10 mouse cellular contexts compared by ENCODE assay signal in the genomic region with DNA sequence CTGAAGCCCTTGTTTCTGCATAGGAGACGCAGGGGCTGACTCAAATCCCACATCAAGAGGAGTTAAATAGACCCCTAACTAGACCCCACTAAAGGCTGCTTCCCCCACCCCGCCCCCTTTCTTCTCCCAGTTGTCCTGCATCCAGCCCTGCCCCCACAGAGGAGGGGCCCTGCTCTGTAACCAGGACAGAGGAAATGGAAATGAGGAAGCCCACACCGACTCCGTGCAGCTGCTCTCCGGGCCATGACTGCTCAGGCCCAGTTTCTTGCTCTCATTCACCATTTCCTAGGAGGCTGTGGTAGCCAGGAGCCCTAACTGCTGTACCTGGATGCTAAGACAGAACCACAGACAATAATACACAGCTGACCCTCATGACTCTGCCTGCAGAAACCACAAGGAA. TPM values are rescaled to one million over a fixed set of nuclear protein-coding genes. Genes with fewer than 3 reads are reported as not detected.
A peak's percentile ranks its signal among the peaks of the same experiment; 100 is the strongest.
DNase-seq lines count a peak whose midpoint lies in the region; TF ChIP-seq lines count a peak whose summit lies in the region.
"Had no signal": no experiment of that assay in that cellular context is flagged by ENCODE, and none has a peak within 500 bp of the region (broad histone marks: within the 10 kb centered on the region; RNA-seq: fewer than 3 reads in every experiment).

No protein-coding gene starts in this region.

- no peaks in the 10 kb centered on the region; a peak in 1 of 4 replicates for H3K27me3 ChIP-seq in MEL (ENCODE audit: control insufficient read depth in 1 of 2, insufficient read depth in 2 of 2, low read length in 2 of 2)
- no peaks in the 10 kb centered on the region for H3K27me3 ChIP-seq in limb, embryonic 10.5 days (ENCODE audit: low read depth, poor library complexity, severe bottlenecking)
- H3K27me3 ChIP-seq: CH12.LX; heart, embryonic 15.5 days had no signal

- TF ChIP-seq CTCF in MEL (IDR thresholded peaks at IDR 0.05 in 2 of 3, conservative IDR thresholded peaks at IDR 0.05 in 1 of 3; ENCODE audit: control insufficient read depth in 1 of 3, insufficient read depth in 1 of 3, low read depth in 2 of 3, low read length in 3 of 3, poor library complexity in 1 of 3, severe bottlenecking in 1 of 3): no peak

- no peaks in the 10 kb centered on the region for H3K9me3 ChIP-seq in MEL (replicated peaks; ENCODE audit: insufficient read depth, low read length)
- no peaks in the 10 kb centered on the region for H3K9me3 ChIP-seq in limb, embryonic 10.5 days (replicated peaks)
- H3K9me3 ChIP-seq: heart, embryonic 15.5 days had no signal

- WGBS in limb, embryonic 10.5 days: 26% methylated on average over 5 of the region's 5 CpGs

- no peak overlapping the region for H3K27ac ChIP-seq in MEL (ENCODE audit: control insufficient read depth, low read depth, low read length)
- peak overlapping the region; percentile 32 for H3K27ac ChIP-seq in limb, embryonic 10.5 days
- H3K27ac ChIP-seq: heart, embryonic 15.5 days had no signal

- H3K79me2 ChIP-seq in MEL (ENCODE audit: control insufficient read depth, insufficient read depth, low read length, poor library complexity): no peaks in the 10 kb centered on the region

- no peak overlapping the region for H3K4me3 ChIP-seq in MEL (ENCODE audit: control insufficient read depth in 1 of 2, insufficient read depth in 1 of 2, low read depth in 2 of 2, low read length in 2 of 2)
- no peak overlapping the region for H3K4me3 ChIP-seq in limb, embryonic 10.5 days
- H3K4me3 ChIP-seq: heart, embryonic 15.5 days had no signal

- TF ChIP-seq EP300 in MEL (IDR thresholded peaks at IDR 0.05; ENCODE audit: low read depth in 1 of 2, low read length in 2 of 2): no peak

- no peaks in the 10 kb centered on the region for H3K36me3 ChIP-seq in MEL (ENCODE audit: control insufficient read depth in 1 of 2, insufficient read depth in 2 of 2, low read length in 2 of 2)
- peaks cover 10% of the 10 kb centered on the region for H3K36me3 ChIP-seq in limb, embryonic 10.5 days
- H3K36me3 ChIP-seq: heart, embryonic 15.5 days had no signal

- H3K4me1 ChIP-seq in MEL (ENCODE audit: control insufficient read depth in 1 of 2, insufficient read depth in 2 of 2, low read length in 2 of 2): peaks cover 0 to 3% of the 10 kb centered on the region in 2 experiments; a peak in 1 of 4 replicates
- H3K4me1 ChIP-seq in limb, embryonic 10.5 days: peaks cover 34% of the 10 kb centered on the region

- TF ChIP-seq RAD21 in MEL (IDR thresholded peaks at IDR 0.05; ENCODE audit: low read depth, low read length): no peak

- no peak for TF ChIP-seq POLR2A in MEL (IDR thresholded peaks at IDR 0.05; ENCODE audit: control insufficient read depth in 1 of 2, insufficient read depth in 1 of 2, low read depth in 1 of 2, low read length in 2 of 2, poor library complexity in 1 of 2)

- no peak overlapping the region for H3K9ac ChIP-seq in MEL (ENCODE audit: control insufficient read depth, low read depth, low read length, poor library complexity, severe bottlenecking)
- H3K9ac ChIP-seq: heart, embryonic 15.5 days had no signal

- DNase-seq in kidney, postnatal 14 days: peak; percentile 17
- no peak for DNase-seq in kidney, adult 9 months
- peak; percentile 15 for DNase-seq in MEL (ENCODE audit: low read depth, low spot score)
- DNase-seq in embryo, embryonic 10.5 days (ENCODE audit: low spot score): peak; percentile 36
- no peak for DNase-seq in limb, embryonic 10.5 days (ENCODE audit: low spot score)
- no peak for DNase-seq in ovary, postnatal 36 days (ENCODE audit: low spot score)
- DNase-seq in spleen, adult 18-20 months: no peak
- no peak for DNase-seq in layer of hippocampus, adult 8-10 months (ENCODE audit: low spot score in 2 of 2)

TF ChIP-seq in MEL, 35 proteins besides CTCF, POLR2A, EP300 and RAD21:
- TF ChIP-seq SMC3 (IDR thresholded peaks at IDR 0.05; ENCODE audit: low read depth, low read length) (no peak), NELFE (IDR thresholded peaks at IDR 0.05; ENCODE audit: low read depth, low read length) (no peak), MYB (IDR thresholded peaks at IDR 0.05; ENCODE audit: low read depth, low read length) (no peak), UBTF (IDR thresholded peaks at IDR 0.05; ENCODE audit: borderline replicate concordance, insufficient read depth, low read depth, low read length) (no peak), GATA1 (IDR thresholded peaks at IDR 0.05; ENCODE audit: low read depth, low read length) (no peak), E2F4 (IDR thresholded peaks at IDR 0.05; ENCODE audit: borderline replicate concordance, low read depth, low read length) (no peak), TAL1 (IDR thresholded peaks at IDR 0.05; ENCODE audit: low read length) (no peak), GABPA (IDR thresholded peaks at IDR 0.05; ENCODE audit: low read depth, low read length) (no peak), MEF2A (IDR thresholded peaks at IDR 0.05; ENCODE audit: extremely low read depth, insufficient replicate concordance, low read depth, low read length, poor library complexity, severe bottlenecking) (no peak), HCFC1 (IDR thresholded peaks at IDR 0.05; ENCODE audit: low read depth, low read length) (no peak), ZKSCAN1 (IDR thresholded peaks at IDR 0.05; ENCODE audit: low read depth, low read length) (no peak), TCF12 (IDR thresholded peaks at IDR 0.05; ENCODE audit: low read depth, low read length) (no peak), ZC3H11A (IDR thresholded peaks at IDR 0.05; ENCODE audit: low read depth, low read length) (no peak), KAT2A (conservative IDR thresholded peaks at IDR 0.05; ENCODE audit: low read depth, low read length) (no peak), TBP (IDR thresholded peaks at IDR 0.05; ENCODE audit: low read depth, low read length) (no peak), ELF1 (IDR thresholded peaks at IDR 0.05; ENCODE audit: low read depth, low read length) (no peak)
TF ChIP-seq in MEL: peak in this region for 0.

RNA-seq across cellular contexts. Expression of a gene that starts 36.9 kb away (rescaled TPM):
- total RNA-seq in MEL (2012; rRNA removed): 1.3 and 1.4 TPM in 2 replicates
- 1 to 10 TPM in 1 of 2 experiments, not detected in 1; 7.5 TPM for polyA plus RNA-seq in MEL (2012; ENCODE audit: insufficient read depth in 1 of 2, insufficient read length in 2 of 2, low read depth in 1 of 2, low replicate concordance in 2 of 2, missing spikeins in 1 of 2)
- 18.6 and 19.1 TPM in 2 replicates for polyA plus RNA-seq in limb, embryonic 10.5 days (2016; fragmentation: Nextera tagmentation; extraction: Ambion mirVana)
- 10 to 100 TPM; 11.1 to 15.0 (median 13.2) TPM for total RNA-seq in layer of hippocampus, adult 8-10 months (2022)

Comparison
In these comparisons a context has a peak if more than half of its experiments do, and no peak if none do; other contexts are left out.
1. DNase-seq: peak in kidney, postnatal 14 days (single experiment), MEL (single experiment) and embryo, embryonic 10.5 days (single experiment); none in kidney, adult 9 months (single experiment), limb, embryonic 10.5 days (single experiment), ovary, postnatal 36 days (single experiment), spleen, adult 18-20 months (0 of 2) and layer of hippocampus, adult 8-10 months (0 of 2).